Comparison of ENCODE assay signal across 9 mouse cellular contexts in the genomic region with DNA sequence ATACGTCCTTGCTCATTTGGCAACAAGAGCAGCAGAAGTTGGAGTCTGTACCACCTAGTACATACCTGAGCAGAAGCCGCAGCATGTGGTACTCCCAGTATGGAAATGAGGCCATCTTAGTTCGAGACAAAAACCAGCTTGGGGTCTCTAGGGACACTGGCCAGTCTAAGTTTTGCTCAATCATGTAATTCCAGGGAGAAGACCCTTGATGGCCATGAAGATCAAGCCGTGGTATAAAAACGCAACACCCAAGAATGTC. TPM values are rescaled to one million over a fixed set of nuclear protein-coding genes. Genes with fewer than 3 reads are reported as not detected.
DNase-seq lines count a peak whose midpoint lies in the region; ATAC-seq lines count a peak whose summit lies in the region.
"Had no signal": no experiment of that assay in that cellular context is flagged by ENCODE, and none has a peak within 500 bp of the region (broad histone marks: within the 10 kb centered on the region; RNA-seq: fewer than 3 reads in every experiment).

No protein-coding gene starts in this region.

- no peaks in the 10 kb centered on the region for H3K27me3 ChIP-seq in liver, embryonic 12.5 days (replicated peaks)
- H3K27me3 ChIP-seq in forebrain, embryonic 13.5 days: no peaks in the 10 kb centered on the region
- no peaks in the 10 kb centered on the region for H3K27me3 ChIP-seq in hindbrain, embryonic 15.5 days
- no peaks in the 10 kb centered on the region for H3K27me3 ChIP-seq in neural tube, embryonic 12.5 days (replicated peaks)

- WGBS in liver, embryonic 12.5 days (ENCODE audit: insufficient replicate concordance): 74% methylated on average over 5 of the region's 5 CpGs
- 80% methylated on average over 5 of the region's 5 CpGs for WGBS in forebrain, embryonic 13.5 days
- 75% methylated on average over 5 of the region's 5 CpGs for WGBS in hindbrain, embryonic 15.5 days
- 80% methylated on average over 5 of the region's 5 CpGs for WGBS in neural tube, embryonic 12.5 days

- peak overlapping the region; percentile 96 for H3K4me2 ChIP-seq in liver, embryonic 12.5 days
- peak overlapping the region; percentile 77 for H3K4me2 ChIP-seq in forebrain, embryonic 13.5 days
- peak overlapping the region; percentile 79 for H3K4me2 ChIP-seq in hindbrain, embryonic 15.5 days
- H3K4me2 ChIP-seq in neural tube, embryonic 12.5 days (replicated peaks): peak overlapping the region; percentile 85

- no peak for DNase-seq in liver
- no peak for DNase-seq in adrenal gland, postnatal 36 days
- DNase-seq in gastrocnemius, adult 18-20 months (ENCODE audit: low spot score): no peak
- DNase-seq: embryo, embryonic 11 days; gastrocnemius, postnatal 25 days had no signal

- H3K4me3 ChIP-seq in liver, embryonic 12.5 days: no peak overlapping the region
- H3K4me3 ChIP-seq in forebrain, embryonic 13.5 days: peak overlapping the region; percentile 66
- H3K4me3 ChIP-seq in hindbrain, embryonic 15.5 days: peak overlapping the region; percentile 68
- no peak overlapping the region for H3K4me3 ChIP-seq in neural tube, embryonic 12.5 days

- H3K9me3 ChIP-seq in liver, embryonic 12.5 days (replicated peaks): 0 out of 2 replicates have a peak, but pooled peaks cover 2% of the 10 kb centered on the region
- H3K9me3 ChIP-seq in forebrain, embryonic 13.5 days (replicated peaks): no peaks in the 10 kb centered on the region
- H3K9me3 ChIP-seq in hindbrain, embryonic 15.5 days: no peaks in the 10 kb centered on the region
- no peaks in the 10 kb centered on the region for H3K9me3 ChIP-seq in neural tube, embryonic 12.5 days

- no peak overlapping the region for H3K9ac ChIP-seq in liver, embryonic 12.5 days
- H3K9ac ChIP-seq in forebrain, embryonic 13.5 days: no peak overlapping the region
- H3K9ac ChIP-seq in hindbrain, embryonic 15.5 days: no peak overlapping the region
- H3K9ac ChIP-seq in neural tube, embryonic 12.5 days: peak overlapping the region; percentile 70; the same call in 1 of the 2 replicates

- peaks cover 41% of the 10 kb centered on the region for H3K36me3 ChIP-seq in liver, embryonic 12.5 days
- H3K36me3 ChIP-seq in forebrain, embryonic 13.5 days (ENCODE audit: poor library complexity, severe bottlenecking): peaks cover 42% of the 10 kb centered on the region
- H3K36me3 ChIP-seq in hindbrain, embryonic 15.5 days: peaks cover 21% of the 10 kb centered on the region
- H3K36me3 ChIP-seq in neural tube, embryonic 12.5 days: peaks cover 37% of the 10 kb centered on the region

- no peak for ATAC-seq in liver, embryonic 12.5 days
- no peak for ATAC-seq in forebrain, embryonic 13.5 days
- no peak for ATAC-seq in hindbrain, embryonic 15.5 days (ENCODE audit: low FRiP score, low read depth)
- ATAC-seq in neural tube, embryonic 12.5 days (ENCODE audit: low FRiP score, low read depth): no peak

- H3K27ac ChIP-seq in liver, embryonic 12.5 days: no peak overlapping the region
- H3K27ac ChIP-seq in forebrain, embryonic 13.5 days: no peak overlapping the region
- no peak overlapping the region for H3K27ac ChIP-seq in hindbrain, embryonic 15.5 days (replicated peaks)
- no peak overlapping the region for H3K27ac ChIP-seq in neural tube, embryonic 12.5 days

- H3K4me1 ChIP-seq in liver, embryonic 12.5 days: peaks cover 29% of the 10 kb centered on the region
- H3K4me1 ChIP-seq in forebrain, embryonic 13.5 days: peaks cover 16% of the 10 kb centered on the region
- H3K4me1 ChIP-seq in hindbrain, embryonic 15.5 days (replicated peaks): peaks cover 20% of the 10 kb centered on the region
- peaks cover 13% of the 10 kb centered on the region for H3K4me1 ChIP-seq in neural tube, embryonic 12.5 days

RNA-seq across cellular contexts. Expression of gene Brd3os, which starts 1.3 kb away (rescaled TPM):
- 1.3 and 1.4 TPM in 2 replicates for polyA plus RNA-seq in liver, embryonic 12.5 days (2016; fragmentation: Nextera tagmentation; extraction: Ambion mirVana)
- 19.3 and 25.1 TPM in 2 replicates for polyA plus RNA-seq in forebrain, embryonic 13.5 days (2015; fragmentation: Nextera tagmentation; extraction: Ambion mirVana)
- polyA plus RNA-seq in hindbrain, embryonic 15.5 days (2015; fragmentation: Nextera tagmentation; extraction: Ambion mirVana): 40.0 and 44.6 TPM in 2 replicates
- 19.4 and 19.5 TPM in 2 replicates for polyA plus RNA-seq in neural tube, embryonic 12.5 days (2016; fragmentation: Nextera tagmentation; extraction: Ambion mirVana)
- 10 to 100 TPM in 1 of 2 experiments, 1 to 10 TPM in 1; 9.2 to 11.4 TPM for total RNA-seq in adrenal gland, postnatal 36 days (2021)
- 1 to 10 TPM in 1 of 2 experiments, under 1 TPM in 1; 0.57 to 1.8 TPM for total RNA-seq in gastrocnemius, adult 18-20 months (2021)

RNA-seq across cellular contexts. Expression of gene Vav2, which starts 16.5 kb away (rescaled TPM):
- polyA plus RNA-seq in liver, embryonic 12.5 days (2016; fragmentation: Nextera tagmentation; extraction: Ambion mirVana): 5.0 and 5.8 TPM in 2 replicates
- polyA plus RNA-seq in forebrain, embryonic 13.5 days (2015; fragmentation: Nextera tagmentation; extraction: Ambion mirVana): 8.7 and 8.8 TPM in 2 replicates
- polyA plus RNA-seq in hindbrain, embryonic 15.5 days (2015; fragmentation: Nextera tagmentation; extraction: Ambion mirVana): 14.3 and 15.6 TPM in 2 replicates
- polyA plus RNA-seq in neural tube, embryonic 12.5 days (2016; fragmentation: Nextera tagmentation; extraction: Ambion mirVana): 25.3 and 29.9 TPM in 2 replicates
- total RNA-seq in adrenal gland, postnatal 36 days (2021): 10 to 100 TPM; 23.1 to 31.9 TPM
- 1 to 10 TPM; 1.9 to 3.1 TPM for total RNA-seq in gastrocnemius, adult 18-20 months (2021)

Comparison
In these comparisons a context has a peak if more than half of its experiments do, and no peak if none do; other contexts are left out.
1. H3K4me3 ChIP-seq: peak in forebrain, embryonic 13.5 days (single experiment) and hindbrain, embryonic 15.5 days (single experiment); none in liver, embryonic 12.5 days (single experiment) and neural tube, embryonic 12.5 days (single experiment).
2. Peak in every context shown above with its lines, with median percentiles within 50 percentile points of each other: H3K4me2 ChIP-seq.